Mouse (Mus musculus): ENCODE data around the gene Gm3776.
A peak's percentile ranks its signal among the peaks of the same experiment; 100 is the strongest.
"Not testable (repeated sequence)": the region's sequence is repeated elsewhere in the genome, so short reads cannot be mapped to it uniquely, and the experiment has no call there.

Gm3776 gene

GRCm38 (mm10) chr9:78292462-78292861, 35.5 kb downstream of the Gm3776 start:
- not testable (repeated sequence) for DNase-seq (ENCODE audit: low read depth, low spot score)

GRCm38 (mm10) chr9:78293683-78294082, 36.8 kb downstream of the Gm3776 start:
- peak; percentile 46 for DNase-seq (ENCODE audit: low read depth, low spot score)

GRCm38 (mm10) chr9:78294781-78295180, 37.9 kb downstream of the Gm3776 start:
- not testable (repeated sequence) for DNase-seq (ENCODE audit: low read depth, low spot score)

- DNase-seq (ENCODE audit: low read depth, low spot score): peak; percentile 82
Measured at GRCm38 (mm10) chr9:78296089-78296488, 39.2 kb downstream of the Gm3776 start.

GRCm38 (mm10) chr9:78298232-78298631, 41.3 kb downstream of the Gm3776 start:
- DNase-seq (ENCODE audit: low read depth, low spot score): no peak

GRCm38 (mm10) chr9:78299143-78299542, 42.2 kb downstream of the Gm3776 start:
- DNase-seq (ENCODE audit: low read depth, low spot score): not testable (repeated sequence)

- DNase-seq (ENCODE audit: low read depth, low spot score): not testable (repeated sequence)
Measured at GRCm38 (mm10) chr9:78308122-78308521, 51.2 kb downstream of the Gm3776 start.

- DNase-seq (ENCODE audit: low read depth, low spot score): no peak
Measured at GRCm38 (mm10) chr9:78314696-78315095, 57.8 kb downstream of the Gm3776 start, which contains the start of gene Omt2a. Gene Omt2a, minus strand, starts transcription at chr9:78314796.
